Mouse (Mus musculus): ENCODE results near the gene Cttnbp2.

Cttnbp2 gene

GRCm38 (mm10) chr6:18431891-18432290, 82.8 kb downstream of the Cttnbp2 start:
- in situ Hi-C loops (cut with MboI; ENCODE audit: low pct_unique_long_range_greater_than_20kb in 1 of 2, low sequenced_read_pairs in 2 of 2, unreplicated experiment in 1 of 2) = no loop called here

GRCm38 (mm10) chr6:18430062-18430461, 84.6 kb downstream of the Cttnbp2 start:
- in situ Hi-C loops (cut with MboI; ENCODE audit: low pct_unique_long_range_greater_than_20kb in 1 of 2, low sequenced_read_pairs in 2 of 2, unreplicated experiment in 1 of 2) = no loop called here

GRCm38 (mm10) chr6:18424822-18425221, 89.8 kb downstream of the Cttnbp2 start:
- in situ Hi-C loops (cut with MboI; ENCODE audit: low pct_unique_long_range_greater_than_20kb in 1 of 2, low sequenced_read_pairs in 2 of 2, unreplicated experiment in 1 of 2) = loop anchor here in 1 of 2 experiments (25.0 kb wide), 1 partner anchor 387 kb away; no protein-coding TSS in a partner anchor

GRCm38 (mm10) chr6:18424367-18424766, 90.3 kb downstream of the Cttnbp2 start:
- in situ Hi-C loops (cut with MboI; ENCODE audit: low pct_unique_long_range_greater_than_20kb in 1 of 2, low sequenced_read_pairs in 2 of 2, unreplicated experiment in 1 of 2) = loop anchor here in 1 of 2 experiments (25.0 kb wide), 1 partner anchor 388 kb away; no protein-coding TSS in a partner anchor

- in situ Hi-C loops (cut with MboI; ENCODE audit: low pct_unique_long_range_greater_than_20kb in 1 of 2, low sequenced_read_pairs in 2 of 2, unreplicated experiment in 1 of 2) = loop anchor here in 1 of 2 experiments (25.0 kb wide), 1 partner anchor 389 kb away; no protein-coding TSS in a partner anchor
These were observed 91.5 kb downstream of the Cttnbp2 start for GRCm38 (mm10) chr6:18423112-18423511.

GRCm38 (mm10) chr6:18421561-18421960, 93.1 kb downstream of the Cttnbp2 start:
- in situ Hi-C loops (cut with MboI; ENCODE audit: low pct_unique_long_range_greater_than_20kb in 1 of 2, low sequenced_read_pairs in 2 of 2, unreplicated experiment in 1 of 2) = loop anchor here in 1 of 2 experiments (25.0 kb wide), 1 partner anchor 391 kb away; no protein-coding TSS in a partner anchor

GRCm38 (mm10) chr6:18420660-18421059, 94.0 kb downstream of the Cttnbp2 start:
- in situ Hi-C loops (cut with MboI; ENCODE audit: low pct_unique_long_range_greater_than_20kb in 1 of 2, low sequenced_read_pairs in 2 of 2, unreplicated experiment in 1 of 2) = loop anchor here in 1 of 2 experiments (25.0 kb wide), 1 partner anchor 392 kb away; no protein-coding TSS in a partner anchor

- in situ Hi-C loops (cut with MboI; ENCODE audit: low pct_unique_long_range_greater_than_20kb in 1 of 2, low sequenced_read_pairs in 2 of 2, unreplicated experiment in 1 of 2) = loop anchor here in 1 of 2 experiments (25.0 kb wide), 1 partner anchor 394 kb away; no protein-coding TSS in a partner anchor
These were observed 96.7 kb downstream of the Cttnbp2 start for GRCm38 (mm10) chr6:18417866-18418454.

GRCm38 (mm10) chr6:18415961-18416360, 98.7 kb downstream of the Cttnbp2 start:
- in situ Hi-C loops (cut with MboI; ENCODE audit: low pct_unique_long_range_greater_than_20kb in 1 of 2, low sequenced_read_pairs in 2 of 2, unreplicated experiment in 1 of 2) = loop anchor here in 1 of 2 experiments (25.0 kb wide), 1 partner anchor 396 kb away; no protein-coding TSS in a partner anchor

- in situ Hi-C loops (cut with MboI; ENCODE audit: low pct_unique_long_range_greater_than_20kb in 1 of 2, low sequenced_read_pairs in 2 of 2, unreplicated experiment in 1 of 2) = loop anchor here in 1 of 2 experiments (25.0 kb wide), 1 partner anchor 401 kb away; no protein-coding TSS in a partner anchor
These were observed 103.0 kb downstream of the Cttnbp2 start for GRCm38 (mm10) chr6:18411505-18412225.

- in situ Hi-C loops (cut with MboI; ENCODE audit: low pct_unique_long_range_greater_than_20kb in 1 of 2, low sequenced_read_pairs in 2 of 2, unreplicated experiment in 1 of 2) = loop anchor here in 1 of 2 experiments (25.0 kb wide), 1 partner anchor 404 kb away; no protein-coding TSS in a partner anchor
These were observed 106.2 kb downstream of the Cttnbp2 start for GRCm38 (mm10) chr6:18408445-18408844.

- in situ Hi-C loops (cut with MboI; ENCODE audit: low pct_unique_long_range_greater_than_20kb in 1 of 2, low sequenced_read_pairs in 2 of 2, unreplicated experiment in 1 of 2) = loop anchor here in 1 of 2 experiments (25.0 kb wide), 1 partner anchor 411 kb away; no protein-coding TSS in a partner anchor
These were observed 113.5 kb downstream of the Cttnbp2 start for GRCm38 (mm10) chr6:18401066-18401674.

- in situ Hi-C loops (cut with MboI; ENCODE audit: low pct_unique_long_range_greater_than_20kb in 1 of 2, low sequenced_read_pairs in 2 of 2, unreplicated experiment in 1 of 2) = loop anchor here in 1 of 2 experiments (25.0 kb wide), 1 partner anchor 431 kb away; no protein-coding TSS in a partner anchor
These were observed 133.3 kb downstream of the Cttnbp2 start for GRCm38 (mm10) chr6:18381380-18381779.

- in situ Hi-C loops (cut with MboI; ENCODE audit: low pct_unique_long_range_greater_than_20kb in 1 of 2, low sequenced_read_pairs in 2 of 2, unreplicated experiment in 1 of 2) = loop anchor here in 1 of 2 experiments (25.0 kb wide), 1 partner anchor 432 kb away; no protein-coding TSS in a partner anchor
These were observed 134.1 kb downstream of the Cttnbp2 start for GRCm38 (mm10) chr6:18380300-18381202.

- in situ Hi-C loops (cut with MboI; ENCODE audit: low pct_unique_long_range_greater_than_20kb in 1 of 2, low sequenced_read_pairs in 2 of 2, unreplicated experiment in 1 of 2) = loop anchor here in 1 of 2 experiments (25.0 kb wide), 1 partner anchor 435 kb away; no protein-coding TSS in a partner anchor
These were observed 136.9 kb downstream of the Cttnbp2 start for GRCm38 (mm10) chr6:18377755-18378154.

- in situ Hi-C loops (cut with MboI; ENCODE audit: low pct_unique_long_range_greater_than_20kb in 1 of 2, low sequenced_read_pairs in 2 of 2, unreplicated experiment in 1 of 2) = loop anchor here (25.0 kb wide), 2 partner anchors 287 to 438 kb away; no protein-coding TSS in a partner anchor
These were observed 139.9 kb downstream of the Cttnbp2 start for GRCm38 (mm10) chr6:18374744-18375143.

GRCm38 (mm10) chr6:18373652-18374051, 141.0 kb downstream of the Cttnbp2 start:
- in situ Hi-C loops (cut with MboI; ENCODE audit: low pct_unique_long_range_greater_than_20kb in 1 of 2, low sequenced_read_pairs in 2 of 2, unreplicated experiment in 1 of 2) = loop anchor here (25.0 kb wide), 1 partner anchor 286 kb away; no protein-coding TSS in a partner anchor

All from mouse embryonic stem cell (cell line).